Mouse (Mus musculus) liver, embryonic 12.5 days (tissue): ENCODE results near the gene Smg8. TPM values are rescaled to one million over a fixed set of nuclear protein-coding genes. Genes with fewer than 3 reads are reported as not detected.

Experiments
- ATAC-seq: fragments of 200-750 bp; cut with Nextera tagmentation; 2 replicates; pipeline ENCODE4 v1.8.0; 2017; ENCODE audit warnings: moderate number of reproducible peaks, mild to moderate bottlenecking, moderate library complexity
- H3K27ac ChIP-seq: fragments of 300-500 bp; sonication (generic); 2 replicates; pipeline ENCODE4 v1.5.1; 2016; ENCODE audit warnings: mild to moderate bottlenecking
- H3K27me3 ChIP-seq: fragments of 300-500 bp; sonication (generic); replicated peaks from 2 replicates; pipeline ENCODE4 v1.6.1; 2016; ENCODE audit warnings: mild to moderate bottlenecking, moderate library complexity
- H3K36me3 ChIP-seq: fragments of 300-500 bp; sonication (generic); 2 replicates; pipeline ENCODE4 v1.6.1; 2016; ENCODE audit warnings: mild to moderate bottlenecking, moderate library complexity
- H3K4me1 ChIP-seq: fragments of 300-500 bp; sonication (generic); 2 replicates; pipeline ENCODE4 v1.6.1; 2016
- H3K4me2 ChIP-seq: fragments of 300-500 bp; sonication (generic); 2 replicates; pipeline ENCODE4 v1.6.1; 2016; ENCODE audit warnings: mild to moderate bottlenecking, moderate library complexity
- H3K4me3 ChIP-seq: fragments of 300-500 bp; sonication (generic); 2 replicates; pipeline ENCODE4 v1.5.1; 2016; ENCODE audit warnings: mild to moderate bottlenecking, moderate library complexity
- H3K9ac ChIP-seq: fragments of 300-500 bp; sonication (generic); 2 replicates; pipeline ENCODE4 v1.6.1; 2016; ENCODE audit warnings: mild to moderate bottlenecking, moderate library complexity
- H3K9me3 ChIP-seq: fragments of 300-500 bp; sonication (generic); replicated peaks from 2 replicates; pipeline ENCODE4 v1.6.1; 2016; ENCODE audit warnings: mild to moderate bottlenecking, moderate library complexity
- WGBS: fragments of 180-500 bp; shearing (Covaris S2); methylation state at CpG from one replicate; pipeline ENCODE4 v1.1.7; 2016; ENCODE audit not compliant: insufficient replicate concordance; 5-methylcytosine and 5-hydroxymethylcytosine counted together
- microRNA counts: library from miRNA; unstranded; fragments of <30 nt; microRNA quantifications from one replicate; lab custom pipeline; 2017
- microRNA-seq: library from miRNA; unstranded; fragments of <30 nt; microRNA quantifications from one replicate; pipeline ENCODE4, GENCODE M21; 2017
- polyA plus RNA-seq: library from polyadenylated mRNA; unstranded; fragments of >200 nt; fragmentation: Nextera tagmentation; extraction: Ambion mirVana; gene quantifications from 2 replicates; pipeline ENCODE4 v1.2.1, GENCODE M21; 2016

The Smg8 gene
- polyA plus RNA-seq, 1 experiment from 2014 or later = 14.8 TPM

DNA sequence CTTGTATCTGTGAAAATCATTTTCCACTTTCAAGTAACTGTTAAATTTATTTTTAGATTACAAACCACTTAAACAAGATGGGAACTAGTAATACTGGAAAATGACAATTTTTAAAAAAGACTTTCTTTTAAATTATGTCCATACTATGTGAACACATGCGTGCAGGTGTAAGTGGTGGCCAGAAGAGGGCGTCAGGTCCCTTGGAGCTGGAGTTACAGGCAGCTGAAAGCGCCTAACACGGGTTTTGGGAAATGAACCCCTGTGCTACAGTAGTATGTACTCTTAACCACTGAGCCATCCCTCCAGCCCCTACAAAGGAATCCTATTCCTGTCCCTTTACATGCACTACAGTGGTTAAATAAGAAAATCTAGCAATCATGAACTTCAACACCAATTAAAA, 50.4 kb downstream of the Smg8 start:
- no peaks in the 10 kb centered on the region for H3K9me3 ChIP-seq
- ATAC-seq = no peak
- H3K36me3 ChIP-seq = no peaks in the 10 kb centered on the region
- H3K4me3 ChIP-seq = no peak overlapping the region
- H3K27me3 ChIP-seq = no peaks in the 10 kb centered on the region; the same call in 1 of the 2 replicates
- whole genome bisulfite sequencing = 53% methylated on average over 4 of the region's 4 CpGs
- H3K27ac ChIP-seq = no peak overlapping the region
- H3K4me1 ChIP-seq = no peaks in the 10 kb centered on the region
- H3K4me2 ChIP-seq = no peak overlapping the region
- no peak overlapping the region for H3K9ac ChIP-seq

- H3K9me3 ChIP-seq = no peaks in the 10 kb centered on the region
- peaks cover 5% of the 10 kb centered on the region; the same call in 1 of the 2 replicates for H3K4me1 ChIP-seq
- WGBS = 35% methylated on average over 3 of the region's 3 CpGs
- ATAC-seq = no peak
- no peak overlapping the region for H3K4me2 ChIP-seq
- H3K4me3 ChIP-seq = no peak overlapping the region
- no peaks in the 10 kb centered on the region for H3K36me3 ChIP-seq
- no peak overlapping the region for H3K27ac ChIP-seq
- H3K27me3 ChIP-seq = no peaks in the 10 kb centered on the region
- H3K9ac ChIP-seq = no peak overlapping the region
Measured at GRCm38 (mm10) chr11:87028212-87028611, 58.4 kb downstream of the Smg8 start.

MicroRNAs within 50 kb of the gene (microRNA counts, 519-probe panel; counts per million panel counts)
- microRNA mmu-miR-301a (lab: Ali Mortazavi, UCI) = 6,282 counts per million, percentile 93 among the panel's probes with 10 or more counts

Small RNA genes within 50 kb of the gene (microRNA-seq; reads per million reads assigned to microRNA genes)
- 1,211 reads per million, percentile 76 among the genes with 10 or more reads in this experiment for gene Mir301

Other genes with a start within 250 kb of the Smg8 start
- 1.3 and 1.4 TPM in 2 replicates for gene Ypel2, start 93.1 kb downstream of the Smg8 start, polyA plus RNA-seq
- 6.2 and 6.8 TPM in 2 replicates for gene Gdpd1, start 12.7 kb downstream of the Smg8 start, polyA plus RNA-seq
- gene Prr11, start 21.9 kb upstream of the Smg8 start, polyA plus RNA-seq = 6.4 and 7.1 TPM in 2 replicates
- 32.6 and 35.9 TPM in 2 replicates for gene Ska2, start 22.5 kb upstream of the Smg8 start, polyA plus RNA-seq
- 35.8 and 37.0 TPM in 2 replicates for gene Trim37, start 40.3 kb upstream of the Smg8 start, polyA plus RNA-seq